Mouse (Mus musculus) left cerebral cortex, postnatal 14 days (tissue): Measurements from ENCODE around the gene Lipk. TPM values are rescaled to one million over a fixed set of nuclear protein-coding genes. Genes with fewer than 3 reads are reported as not detected.
A peak's percentile ranks its signal among the peaks of the same experiment; 100 is the strongest.

Experiments
- DNase-seq, 2 experiments: peaks; one replicate each; pipeline ENCODE4 v3.0.0; 2021 to 2022; ENCODE audit warnings: low spot score in 2 of 2, mixed read lengths in 1 of 2
- intact Hi-C: fragments of 180-260 bp; cut with DNase I; formaldehyde crosslinking; loops from one replicate; pipeline ENCODE4 v1.15.1; 2025
- long read RNA-seq, 2 experiments: library from polyadenylated mRNA; stranded (forward); transcript quantifications; one replicate each; pipeline ENCODE4 v2.0.0; 2021
- total RNA-seq, 2 experiments: library from RNA; stranded (reverse); gene quantifications; 2 replicates each; pipeline ENCODE4 v1.2.3; 2021

The Lipk gene
- total RNA-seq = not detected
- long read RNA-seq, experiment 1, partial matches to known transcripts = 1 of 1 reads
- long read RNA-seq, experiment 1, other reads (novel, unspliced or antisense) = 0 of 1 reads
- long read RNA-seq, experiment 2 = 0 reads

DNA sequence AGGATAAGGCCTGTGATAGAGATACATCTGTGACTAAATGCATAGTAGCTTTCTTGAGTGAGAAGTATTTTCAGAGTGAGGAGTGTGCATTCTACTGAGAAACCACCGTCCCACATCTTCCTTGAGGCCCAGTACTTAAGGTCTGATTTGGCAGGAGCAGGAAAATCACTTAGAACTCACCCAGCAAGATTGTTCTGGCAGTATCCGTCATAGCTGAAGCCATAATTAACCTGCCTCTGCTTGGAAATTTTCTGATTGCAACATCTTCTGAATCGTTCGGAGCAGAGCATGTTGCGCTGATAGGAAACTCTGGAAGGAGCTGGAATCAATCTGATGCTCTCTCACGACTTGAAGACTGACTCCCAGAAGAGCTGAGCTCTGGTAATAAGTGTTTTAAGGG is at the start of gene Lipk:
Gene Lipk (plus strand): TSS at position 289 of the 400 bp plus-strand sequence.
- intact Hi-C loops = no loop called here
- DNase-seq = no peak

DNA sequence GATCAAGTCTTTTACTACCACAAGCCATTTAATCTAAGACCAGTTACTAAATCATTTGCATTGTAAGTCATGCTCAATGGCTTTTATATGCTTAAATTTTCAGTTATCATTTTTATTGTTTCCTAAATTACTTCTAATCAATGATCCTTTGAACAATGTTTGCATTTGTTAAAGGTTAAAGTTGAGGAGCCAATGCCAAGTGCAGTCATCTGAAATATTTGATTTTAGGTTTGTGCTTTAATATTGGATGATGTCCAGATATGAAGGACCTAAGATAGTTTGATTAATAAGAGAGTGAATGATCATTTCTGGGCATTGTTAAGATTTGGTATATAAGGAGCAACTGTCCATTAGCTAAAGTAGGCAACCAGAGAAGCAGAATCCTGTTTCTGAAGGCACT is 47.2 kb upstream of the Lipk start, which contains the start of gene Lipf:
Gene Lipf (plus strand): TSS at position 301 of the 400 bp plus-strand sequence.
- intact Hi-C loops = no loop called here
- no peak for DNase-seq

DNA sequence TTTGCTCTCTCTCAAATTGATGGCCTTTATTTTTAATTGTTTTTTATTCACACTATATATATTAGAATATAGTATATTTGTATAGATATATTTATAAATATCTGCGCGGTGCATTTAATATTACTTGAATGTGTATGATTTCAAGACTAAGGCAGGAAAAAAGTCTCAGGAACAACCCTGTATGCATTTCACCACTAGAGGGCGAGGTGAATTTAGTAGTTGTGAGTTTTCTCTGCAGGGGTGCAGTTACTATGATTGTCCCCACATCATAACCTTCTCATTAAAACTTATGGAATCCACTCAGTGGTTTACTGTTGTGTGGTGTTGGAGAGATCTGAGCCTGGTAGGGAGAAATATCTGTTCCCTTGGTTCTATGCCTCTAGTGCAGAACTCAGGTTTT is 29.1 kb upstream of the Lipk start:
- DNase-seq = peak; percentile 14 to 18
- intact Hi-C loops = no loop called here

DNA sequence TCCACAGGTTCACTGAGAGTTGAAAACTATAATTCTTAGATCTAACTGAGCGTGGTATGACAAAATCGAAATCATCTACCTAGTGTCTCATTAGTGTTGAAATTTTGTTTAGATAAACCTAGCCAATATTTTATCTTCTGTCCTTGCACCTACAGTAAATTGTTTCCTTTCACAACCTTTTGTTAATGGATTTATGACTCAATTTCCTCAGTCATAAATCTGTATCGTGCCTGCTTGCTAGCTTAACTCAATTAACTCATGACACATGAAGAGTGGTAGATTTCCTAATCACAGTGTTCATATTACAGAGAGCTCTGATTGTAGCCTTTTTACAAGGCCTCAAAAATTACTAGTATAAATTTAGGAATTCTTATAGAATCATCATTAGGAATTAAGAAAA is 25.0 kb upstream of the Lipk start:
- intact Hi-C loops = no loop called here
- DNase-seq = no peak

DNA sequence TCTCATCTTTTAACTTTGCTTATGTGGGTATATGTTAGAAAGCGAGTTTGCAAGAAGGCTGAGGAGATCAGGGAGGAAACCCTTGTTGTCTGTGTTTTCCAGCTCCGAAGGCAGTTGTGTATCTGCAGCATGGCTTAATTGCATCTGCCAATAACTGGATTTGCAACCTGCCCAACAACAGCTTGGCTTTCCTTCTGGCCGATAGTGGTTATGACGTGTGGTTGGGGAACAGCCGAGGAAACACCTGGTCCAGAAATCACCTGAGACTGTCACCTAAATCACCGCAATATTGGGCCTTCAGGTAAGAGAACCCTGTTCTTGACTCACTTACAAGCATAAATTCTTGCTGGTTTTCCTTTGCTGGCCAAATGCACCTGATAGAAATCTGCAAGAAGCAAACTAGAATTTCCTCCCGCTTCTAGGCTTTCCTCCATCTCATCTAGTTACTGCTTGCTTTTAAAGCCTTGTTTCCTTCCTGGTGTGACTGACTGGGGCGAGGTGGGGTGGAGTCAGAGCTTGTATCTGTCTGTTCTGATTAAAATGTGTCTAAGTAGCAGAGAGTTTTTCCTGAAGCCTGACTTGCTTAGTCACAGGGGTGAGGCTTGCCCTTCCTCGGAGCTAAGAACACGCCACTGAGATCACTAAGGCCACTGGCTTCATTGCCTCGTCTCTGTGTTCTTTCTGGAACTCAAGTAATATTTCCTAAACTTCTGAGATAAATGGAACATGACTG is 13.5 kb downstream of the Lipk start:
- intact Hi-C loops = loop anchor here (5.0 kb wide), 1 partner anchor 639 kb away; no protein-coding TSS in a partner anchor

DNA sequence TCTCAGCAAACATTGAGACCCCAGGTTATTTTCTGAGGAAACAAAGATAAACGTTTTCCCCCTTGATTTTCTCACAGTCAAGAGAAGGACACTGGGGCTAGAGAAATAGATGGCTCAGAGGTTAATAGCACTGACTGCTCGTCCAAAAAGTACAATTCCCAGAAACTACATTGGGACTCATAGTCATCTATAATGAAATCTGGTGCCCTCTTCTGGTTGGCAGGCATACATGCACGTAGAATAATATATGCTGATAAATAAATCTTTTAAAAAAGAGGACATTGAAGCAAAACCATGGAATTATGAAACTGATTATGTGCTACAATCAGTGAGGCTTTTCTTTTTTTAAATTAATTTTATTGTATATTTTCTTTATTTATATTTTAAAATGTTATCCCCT is 14.7 kb downstream of the Lipk start:
- peak in 1 of 2 experiments; percentile 3 for DNase-seq
- intact Hi-C loops = loop anchor here (5.0 kb wide), 1 partner anchor 640 kb away; no protein-coding TSS in a partner anchor

More for the DNA sequence above, 13.5 kb downstream of the Lipk start:
- DNase-seq = no peak

DNA sequence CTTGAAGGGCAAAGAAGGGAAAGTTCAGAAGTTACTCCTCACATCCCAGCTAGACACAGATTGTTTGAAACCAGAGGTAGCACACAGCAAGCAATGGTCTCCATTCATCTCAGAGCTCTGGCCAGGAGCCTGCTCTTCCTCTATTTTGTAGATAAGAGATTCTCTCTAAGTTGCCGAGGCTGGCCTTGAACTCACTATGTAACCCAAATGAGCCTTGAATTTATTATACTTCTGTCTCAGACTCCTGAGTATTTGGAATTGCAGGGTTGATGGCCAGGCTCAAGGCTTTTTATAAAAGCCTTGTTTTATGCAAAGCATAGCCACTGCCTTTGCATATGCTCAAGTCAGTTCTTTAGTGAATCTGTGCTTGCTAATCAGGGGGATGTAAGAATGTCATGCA is 31.6 kb downstream of the Lipk start:
- no peak for DNase-seq
- intact Hi-C loops = no loop called here

DNA sequence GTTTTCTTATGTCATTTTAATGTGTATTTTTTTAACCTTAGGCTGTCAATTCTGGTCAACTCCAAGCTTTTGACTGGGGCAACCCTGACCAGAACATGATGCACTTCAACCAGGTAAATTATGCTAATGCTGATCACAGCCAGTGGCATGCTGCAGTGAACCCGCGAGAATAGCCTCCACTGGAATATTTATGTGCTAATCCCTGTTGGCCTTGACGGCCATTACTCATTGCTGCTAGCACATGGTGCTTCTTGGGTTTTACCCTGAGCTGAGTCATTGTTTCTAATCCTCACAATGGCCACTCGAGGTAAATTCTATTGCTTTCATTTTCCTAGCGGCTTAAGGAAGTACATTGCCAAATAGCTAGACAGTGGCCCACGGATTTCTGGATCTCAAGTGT is 34.9 kb downstream of the Lipk start:
- DNase-seq = no peak

DNA sequence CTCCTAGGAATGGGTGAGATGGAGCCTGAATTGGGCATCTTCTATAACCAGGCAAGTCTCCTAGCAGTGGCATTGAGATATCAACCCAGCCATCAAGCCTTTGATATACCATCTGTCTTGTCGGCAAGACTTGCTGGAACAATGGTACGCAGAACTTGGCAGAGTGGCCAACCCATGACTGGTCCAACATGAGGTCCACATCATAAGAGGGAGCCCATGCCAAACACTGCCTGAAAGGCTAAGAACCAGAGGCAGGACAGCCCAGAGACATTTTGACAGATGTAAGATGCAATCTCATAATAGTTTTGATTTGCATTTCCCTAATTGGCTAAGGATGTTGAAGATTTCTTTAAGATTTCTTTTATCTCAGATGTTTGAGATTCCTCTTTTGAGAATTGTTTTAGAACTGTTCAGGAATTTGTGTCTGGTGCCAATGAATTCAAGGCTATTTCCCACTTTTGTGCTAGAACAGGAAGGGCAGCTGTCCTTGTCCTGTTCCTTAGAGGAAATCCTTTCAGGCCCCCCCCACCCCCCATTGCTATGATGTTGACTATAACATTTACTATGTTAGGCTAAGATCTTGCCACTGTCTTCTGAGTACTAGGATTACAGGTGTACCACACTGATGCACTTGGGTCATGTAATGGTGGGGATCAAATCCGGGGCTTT is 41.4 kb downstream of the Lipk start:
- intact Hi-C loops = no loop called here
- DNase-seq = no peak

More for the DNA sequence above, 34.9 kb downstream of the Lipk start:
- intact Hi-C loops = no loop called here

DNA sequence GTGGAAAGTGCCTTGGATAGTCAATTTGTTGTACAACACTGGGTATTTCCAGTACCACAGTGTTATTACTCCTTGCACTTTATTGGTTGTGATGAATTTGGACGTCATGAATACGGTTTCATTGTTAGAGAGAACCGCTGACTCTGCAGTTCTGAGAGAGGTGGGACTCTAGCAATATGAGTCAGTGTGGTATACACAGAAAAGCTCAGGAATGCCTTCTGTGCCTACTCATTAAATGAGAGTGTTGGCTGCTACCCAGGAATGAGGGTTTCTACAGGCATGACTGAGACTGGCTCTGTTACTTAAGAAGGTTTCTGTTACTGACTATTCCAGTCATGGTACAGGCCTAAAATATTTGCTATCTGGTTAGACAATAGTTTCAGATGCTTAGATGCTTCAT is 43.4 kb downstream of the Lipk start:
- peak; percentile 8 to 47 for DNase-seq
- intact Hi-C loops = no loop called here

DNA sequence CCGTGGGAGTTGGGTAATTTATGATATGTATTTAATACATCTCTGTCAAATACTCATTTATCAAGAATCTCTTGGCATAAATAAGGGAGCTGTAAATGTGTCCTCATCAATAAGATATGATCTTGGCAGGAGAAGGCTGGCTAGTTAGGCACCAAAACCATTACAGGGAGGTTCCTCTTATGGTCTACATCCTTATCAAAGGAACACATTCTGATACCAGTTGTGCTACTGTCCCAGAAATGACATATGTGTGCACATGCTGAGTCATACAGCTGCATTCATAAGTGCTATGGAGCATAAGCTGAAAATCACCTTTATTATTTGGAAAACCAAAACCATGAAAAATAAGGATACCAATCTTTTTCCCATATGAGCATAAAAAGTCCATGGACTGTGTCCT is 55.5 kb downstream of the Lipk start:
- intact Hi-C loops = no loop called here
- no peak for DNase-seq

DNA sequence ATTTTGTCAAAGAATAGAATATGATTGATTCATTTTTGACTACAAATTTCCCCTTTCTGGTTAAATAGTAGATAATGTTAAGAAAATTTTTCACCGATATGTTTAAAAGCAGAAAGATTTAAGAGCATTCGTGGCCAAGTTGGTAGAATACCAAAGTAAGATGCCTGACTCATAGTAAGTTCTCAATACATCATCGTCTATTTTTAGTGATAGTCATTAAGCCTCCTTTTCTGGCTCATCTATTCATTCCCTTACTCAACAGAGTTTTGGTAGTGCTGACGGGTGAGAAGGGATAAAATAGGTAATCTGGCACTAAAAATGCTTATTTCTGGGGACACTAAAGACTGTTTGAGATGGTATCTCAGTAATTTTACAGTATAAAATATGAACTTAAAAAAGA is 56.0 kb downstream of the Lipk start:
- intact Hi-C loops = no loop called here
- DNase-seq = peak in 1 of 2 experiments; percentile 41

DNA sequence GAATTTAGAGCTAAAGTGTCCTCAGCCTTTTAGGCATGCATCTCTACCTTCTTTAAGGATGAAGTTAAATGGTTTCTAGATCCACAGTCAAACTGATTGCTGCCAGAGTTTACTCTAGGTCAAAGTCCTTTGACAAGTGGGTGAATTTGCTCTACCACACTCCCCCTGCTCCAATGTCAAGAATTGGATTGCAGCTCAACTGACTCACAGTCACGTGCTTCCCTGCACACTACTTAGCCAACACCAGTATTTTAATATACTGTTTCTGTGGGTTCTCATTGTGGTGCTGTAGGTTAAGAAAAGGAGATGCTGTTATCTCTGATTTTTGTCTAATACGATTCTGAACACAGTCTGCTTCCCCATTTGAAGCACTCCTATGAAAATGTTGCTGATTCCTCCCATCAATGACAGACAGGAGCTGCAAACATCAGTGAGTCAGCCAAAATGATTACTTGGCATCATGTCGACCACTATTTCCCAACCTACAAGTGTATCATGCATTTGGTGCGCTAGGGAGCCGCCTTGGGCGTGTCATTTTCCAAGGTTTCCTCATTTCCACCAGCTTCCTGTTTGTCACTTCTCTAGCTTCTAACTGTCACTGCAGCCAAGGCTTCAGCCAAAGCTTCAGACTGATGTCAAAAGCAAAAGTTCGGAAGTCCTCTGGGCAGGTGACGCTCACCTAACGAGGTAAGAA is 58.8 kb downstream of the Lipk start, which contains the start of gene Lipn:
Gene Lipn (plus strand): TSS at position 580 of the 694 bp plus-strand sequence.
- intact Hi-C loops = no loop called here
- no peak for DNase-seq

DNA sequence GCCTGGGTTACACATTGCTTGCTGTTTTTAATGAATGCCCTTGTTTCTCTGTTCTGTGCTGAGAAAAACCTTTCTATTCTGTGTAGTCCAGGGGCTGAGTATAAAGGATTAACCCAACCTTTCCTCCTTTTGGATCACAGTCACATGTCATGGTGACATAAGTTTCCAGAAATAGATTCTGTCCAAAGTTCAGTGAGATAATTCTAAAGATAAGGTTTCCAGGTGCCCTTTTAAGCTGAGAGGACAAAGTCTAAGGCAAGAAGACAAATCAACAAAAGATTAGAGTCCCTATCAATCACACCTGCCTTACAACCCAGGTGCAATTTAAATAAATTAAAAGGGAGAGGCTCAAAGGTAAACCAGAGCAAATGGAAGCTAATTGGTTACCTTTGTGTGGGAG is 66.1 kb downstream of the Lipk start:
- intact Hi-C loops = no loop called here
- DNase-seq = no peak

DNA sequence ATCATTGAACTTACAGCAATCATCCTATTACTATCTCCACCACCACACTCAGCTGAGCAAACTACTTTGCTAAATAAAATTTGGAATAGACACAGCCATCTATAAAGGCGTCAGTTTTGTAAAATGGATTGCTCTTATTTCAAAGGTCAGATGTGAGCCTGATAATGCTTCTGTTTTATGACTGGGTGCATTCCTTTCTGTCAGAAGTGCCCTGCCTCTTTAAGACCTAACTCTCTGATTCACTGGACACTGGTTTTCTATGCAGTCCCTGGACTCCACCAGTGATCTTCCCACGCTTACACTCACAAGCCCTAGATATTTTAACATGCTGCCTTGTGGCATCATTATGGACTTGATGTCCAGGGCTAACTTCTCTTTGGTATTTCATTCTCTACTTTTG is 70.0 kb downstream of the Lipk start:
- intact Hi-C loops = no loop called here
- DNase-seq = no peak

DNA sequence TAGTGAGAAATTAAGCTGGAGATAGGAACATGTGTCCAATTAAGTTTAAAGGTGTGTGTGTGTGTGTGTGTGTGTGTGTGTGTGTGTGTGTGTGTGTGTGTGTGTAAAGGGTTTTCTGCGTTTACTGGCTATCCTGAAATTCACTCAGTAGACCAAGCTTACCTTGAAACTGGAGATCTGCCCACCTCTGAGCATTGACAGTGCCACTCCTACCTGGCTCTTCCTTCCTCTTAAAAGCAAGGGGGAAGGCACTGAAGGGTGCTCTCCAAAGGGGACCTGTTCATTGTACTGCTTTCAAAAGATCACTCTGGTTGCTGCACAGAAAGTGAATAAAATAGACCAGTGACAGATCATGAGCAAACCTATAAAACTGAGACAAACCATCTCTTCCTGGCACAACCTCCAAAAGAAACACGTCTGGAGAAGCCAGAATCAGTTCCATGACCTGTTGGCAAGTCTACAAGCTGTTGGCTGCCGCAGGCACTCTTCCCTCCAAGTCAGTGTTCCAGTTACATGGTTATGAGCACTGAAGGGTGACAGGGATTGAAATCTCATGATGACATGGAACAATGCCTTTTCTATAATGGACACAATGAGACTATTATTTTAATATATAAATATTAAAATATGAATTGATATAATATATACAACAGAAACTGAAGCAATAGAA is 81.1 kb downstream of the Lipk start:
- intact Hi-C loops = no loop called here
- no peak for DNase-seq

DNA sequence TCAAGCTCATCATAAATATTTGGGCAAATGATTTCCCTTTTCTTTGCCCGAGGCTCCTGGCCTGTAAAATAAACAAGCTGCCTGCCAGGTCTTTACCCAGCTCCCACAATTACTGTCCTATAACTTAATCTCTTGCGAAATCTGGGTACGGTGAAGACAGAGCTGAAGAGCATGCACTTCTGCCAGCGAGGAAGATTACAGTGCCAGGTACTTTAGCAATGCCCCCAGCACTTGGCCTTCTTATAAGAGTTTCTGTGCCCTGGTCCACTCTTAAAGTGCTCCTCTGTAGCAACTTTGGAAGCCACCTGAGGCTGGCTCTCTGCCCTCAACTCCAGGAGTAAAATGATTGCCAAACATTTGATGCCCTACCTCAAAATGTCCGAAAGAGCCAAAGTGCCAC is 87.3 kb downstream of the Lipk start:
- DNase-seq = no peak
- intact Hi-C loops = no loop called here

DNA sequence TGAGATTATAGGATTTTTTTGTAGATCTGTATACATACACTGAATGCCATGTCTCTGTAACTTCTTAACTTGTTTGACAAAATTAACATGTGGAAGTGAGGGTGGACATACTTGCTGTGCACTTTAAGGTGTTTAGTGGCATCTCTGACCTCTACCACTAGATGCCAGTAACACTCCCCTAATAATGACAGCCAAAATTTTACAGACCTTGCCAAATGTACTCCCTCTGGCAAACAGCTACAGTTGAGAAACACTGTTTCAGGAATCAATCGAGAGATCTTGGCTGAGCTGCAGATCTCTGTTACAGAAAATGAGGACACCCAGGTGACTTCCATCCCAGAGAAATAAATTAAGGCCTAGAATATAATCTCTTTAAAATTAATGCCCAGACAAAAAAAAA is 88.1 kb downstream of the Lipk start:
- intact Hi-C loops = no loop called here

More for the DNA sequence above, 88.1 kb downstream of the Lipk start:
- no peak for DNase-seq
